Mouse (Mus musculus): ENCODE measurements at regions not wholly inside any gene's neighbourhood (a gene's known extent, or its start where the extent isn't known, plus 50 kb on each side); places are given as distances from the start of the nearest gene placed in this dataset.

DNA sequence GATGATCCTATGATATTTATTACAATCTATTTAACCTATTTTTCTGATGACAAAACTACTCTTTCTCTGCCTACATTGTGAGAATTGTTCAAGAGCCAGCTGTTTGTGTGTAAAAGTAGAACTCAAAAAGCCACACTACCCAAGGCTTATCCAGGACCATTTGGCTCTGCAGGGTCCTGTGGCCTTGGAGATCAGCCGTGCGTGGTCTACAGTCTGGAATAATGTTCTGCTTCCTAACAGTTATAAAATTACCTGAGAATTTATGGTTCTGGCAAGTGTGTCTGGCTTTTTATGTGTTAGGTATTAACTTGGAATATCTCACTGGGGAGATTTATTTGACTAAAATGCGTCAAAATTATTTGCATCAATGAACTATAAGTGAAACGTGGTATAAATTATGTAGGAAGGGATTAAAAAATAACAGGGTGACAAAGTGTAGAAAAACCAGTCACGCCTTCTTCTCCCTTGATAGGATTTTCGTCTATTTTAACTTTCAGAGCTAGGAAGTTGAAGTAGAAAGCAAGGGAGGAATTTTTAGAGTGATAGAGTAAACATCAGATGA is 1789.0 kb upstream of the Gm7489 start:
- ATAC-seq (replicated peaks; ENCODE audit: low FRiP score, poor library complexity, severe bottlenecking): no peak

DNA sequence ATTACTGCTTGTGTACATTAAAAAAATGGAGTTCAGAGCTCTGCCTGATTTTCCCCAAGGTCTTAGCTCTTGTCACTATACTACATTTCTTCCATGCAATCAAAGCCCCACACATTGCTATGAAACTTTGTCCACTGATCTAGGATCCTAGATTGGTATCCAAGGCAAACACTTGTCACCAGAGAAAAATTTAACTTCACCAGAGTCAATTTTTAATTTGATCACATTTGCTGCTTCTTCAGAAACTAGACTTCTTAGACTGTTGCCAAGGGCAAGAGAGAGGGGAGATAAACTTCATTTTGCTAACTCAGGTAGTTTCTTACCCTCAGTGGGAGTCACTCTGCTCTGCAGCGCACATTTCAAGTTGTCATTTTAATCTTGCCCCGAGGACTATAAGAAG is 1775.9 kb upstream of the Gm7489 start:
- no peak for ATAC-seq (replicated peaks; ENCODE audit: low FRiP score, poor library complexity, severe bottlenecking)

DNA sequence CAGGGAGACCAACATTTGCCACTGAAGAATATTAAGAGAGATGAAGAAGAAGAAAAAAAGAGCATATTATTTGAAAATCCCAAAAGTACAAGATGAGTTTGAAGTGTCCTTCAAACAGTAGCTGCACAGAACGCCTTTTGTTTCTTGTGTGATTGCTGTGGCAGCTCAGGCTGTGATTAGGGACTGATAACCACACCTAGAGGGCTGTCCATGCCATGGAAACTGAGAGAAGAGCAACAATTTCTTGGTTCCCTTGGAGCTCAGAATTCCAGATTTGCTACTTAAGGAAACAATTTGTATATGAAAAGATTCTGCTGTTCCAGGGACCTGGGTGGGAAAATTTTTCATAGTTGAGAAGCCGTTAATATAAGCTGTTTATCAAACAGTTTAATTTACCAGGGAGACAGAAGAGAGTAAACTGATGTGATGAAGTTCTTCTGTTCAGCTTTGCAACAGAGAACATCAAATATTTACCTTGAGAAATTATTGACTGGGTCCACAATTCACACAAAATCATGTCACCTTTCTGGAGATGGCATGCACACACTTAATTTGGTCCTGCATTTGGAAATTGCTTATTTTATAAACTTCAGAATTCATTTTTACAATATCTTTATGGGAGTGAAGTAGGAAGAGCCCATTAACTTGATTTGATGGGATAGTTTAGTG is 1770.2 kb upstream of the Gm7489 start:
- ATAC-seq (replicated peaks; ENCODE audit: low FRiP score, poor library complexity, severe bottlenecking): no peak

DNA sequence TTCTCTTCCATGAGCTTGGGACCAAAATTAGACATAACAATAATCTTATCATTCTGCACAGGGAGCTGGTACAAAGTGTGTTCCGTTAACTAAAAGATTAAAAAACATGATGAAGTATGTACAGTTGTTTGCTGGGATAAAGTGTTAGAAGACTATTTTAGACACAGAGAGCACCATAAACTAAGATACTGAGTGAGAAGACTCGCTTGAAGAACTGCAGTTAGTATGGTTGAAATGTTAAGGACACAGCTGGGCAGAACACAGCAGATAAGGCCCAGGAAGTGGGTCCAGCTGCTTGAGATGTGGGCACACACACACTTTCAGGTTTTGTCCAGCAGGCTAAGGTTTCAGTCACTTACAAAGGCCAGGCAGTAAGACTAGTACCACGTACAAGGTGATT is 1748.0 kb upstream of the Gm7489 start:
- ATAC-seq (replicated peaks; ENCODE audit: low FRiP score, poor library complexity, severe bottlenecking): no peak

DNA sequence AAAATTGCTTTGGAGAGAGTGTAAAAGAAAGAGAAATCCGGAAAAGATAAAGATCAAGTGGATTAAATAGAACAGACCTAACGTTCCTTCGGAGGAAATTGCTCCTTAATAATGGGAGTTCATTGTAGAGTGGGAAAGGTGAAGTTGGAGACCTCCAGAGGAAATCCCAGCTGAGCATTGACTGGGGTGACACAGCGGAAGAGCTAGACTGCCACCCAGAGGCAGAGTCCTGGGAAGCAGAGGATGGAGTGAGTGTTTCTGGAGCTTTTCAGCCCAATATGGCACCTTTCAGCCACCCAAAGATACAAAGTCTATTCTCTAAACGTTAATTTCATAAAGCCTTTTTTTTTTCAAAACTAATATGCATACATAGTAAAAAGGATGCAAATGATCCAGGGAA is 1731.3 kb upstream of the Gm7489 start:
- no peak for ATAC-seq (replicated peaks; ENCODE audit: low FRiP score, poor library complexity, severe bottlenecking)

DNA sequence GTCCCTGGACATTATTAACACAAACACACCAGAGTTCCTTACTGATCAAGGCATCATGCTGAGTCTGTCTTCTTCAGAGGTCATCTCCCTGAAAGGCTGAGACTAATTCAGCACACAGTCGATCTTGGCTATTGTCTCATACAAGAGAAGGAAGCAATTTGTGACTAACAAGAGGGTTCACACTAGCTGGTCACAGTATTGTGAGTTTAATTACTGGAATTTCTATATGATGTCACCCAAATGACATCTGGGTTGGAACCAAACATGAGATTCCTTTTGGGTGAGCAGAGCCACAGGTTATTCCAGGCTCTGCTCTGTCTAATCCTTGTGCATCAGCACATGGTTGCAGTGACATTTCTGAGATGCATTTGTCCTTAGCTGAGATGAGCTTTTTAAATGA is 1728.9 kb upstream of the Gm7489 start:
- ATAC-seq (replicated peaks; ENCODE audit: low FRiP score, poor library complexity, severe bottlenecking): no peak

DNA sequence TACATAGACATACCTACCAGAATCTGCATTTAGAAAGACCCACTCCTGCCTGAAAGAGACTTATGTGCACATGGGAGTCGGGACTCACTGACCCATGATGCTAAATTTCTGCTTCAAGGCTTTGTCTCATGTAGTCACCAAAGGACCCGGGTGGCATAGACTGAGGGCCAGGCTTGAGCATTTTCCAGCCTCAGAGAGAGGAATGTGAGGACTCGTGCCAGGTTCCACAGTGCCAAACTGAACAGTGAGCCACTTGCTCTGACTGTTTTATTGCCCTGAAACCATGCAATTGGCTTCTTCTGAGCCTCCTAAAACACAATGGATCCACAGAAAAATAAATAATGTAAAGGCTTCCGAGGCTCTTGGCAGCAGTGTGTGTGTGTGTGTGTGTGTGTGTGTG is 1727.9 kb upstream of the Gm7489 start:
- ATAC-seq (replicated peaks; ENCODE audit: low FRiP score, poor library complexity, severe bottlenecking): no peak

DNA sequence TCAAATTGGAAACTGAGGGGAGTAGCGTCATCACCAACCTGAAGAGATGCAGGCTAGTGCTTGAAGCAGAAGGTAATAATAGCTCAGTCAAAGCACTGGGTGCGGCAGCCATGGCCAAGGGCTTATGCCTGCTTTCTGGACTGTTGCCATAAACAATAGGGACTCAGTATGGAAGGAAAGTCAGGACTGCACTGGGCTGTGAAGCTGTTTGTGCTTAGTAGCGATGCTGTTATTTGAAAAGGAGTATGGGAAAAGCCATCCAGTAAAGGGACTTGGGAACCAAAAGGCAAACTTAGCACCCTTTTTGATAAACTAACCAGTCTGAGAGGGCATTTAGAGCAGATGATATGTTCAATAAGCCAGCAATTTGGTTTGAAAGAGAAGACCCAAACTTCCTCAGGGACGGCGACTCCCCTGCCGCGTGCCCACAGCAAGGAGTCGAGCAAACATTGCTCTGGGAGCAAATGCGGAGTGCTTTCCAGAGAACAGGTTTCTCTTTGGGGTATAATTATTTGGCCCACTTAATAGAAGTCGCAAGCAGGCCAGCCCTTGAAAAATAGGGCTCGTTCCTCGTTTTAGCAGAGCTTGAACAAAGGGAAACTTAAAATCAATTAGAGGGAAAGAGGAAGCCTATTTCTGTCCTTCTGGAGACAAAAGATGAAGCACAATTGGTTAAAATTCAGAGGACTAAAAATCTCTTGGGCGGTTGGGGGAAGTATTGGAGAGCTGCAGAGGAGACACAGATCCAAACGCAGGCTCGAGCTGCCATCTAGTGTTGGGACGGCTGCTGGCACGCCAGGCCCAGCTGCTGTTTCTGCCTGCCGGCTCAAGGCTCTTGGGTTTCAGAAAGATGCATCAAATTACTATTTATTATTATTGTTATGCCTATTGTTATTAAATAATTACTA is 1724.3 kb upstream of the Gm7489 start:
- ATAC-seq (replicated peaks; ENCODE audit: low FRiP score, poor library complexity, severe bottlenecking): peak; percentile 69

DNA sequence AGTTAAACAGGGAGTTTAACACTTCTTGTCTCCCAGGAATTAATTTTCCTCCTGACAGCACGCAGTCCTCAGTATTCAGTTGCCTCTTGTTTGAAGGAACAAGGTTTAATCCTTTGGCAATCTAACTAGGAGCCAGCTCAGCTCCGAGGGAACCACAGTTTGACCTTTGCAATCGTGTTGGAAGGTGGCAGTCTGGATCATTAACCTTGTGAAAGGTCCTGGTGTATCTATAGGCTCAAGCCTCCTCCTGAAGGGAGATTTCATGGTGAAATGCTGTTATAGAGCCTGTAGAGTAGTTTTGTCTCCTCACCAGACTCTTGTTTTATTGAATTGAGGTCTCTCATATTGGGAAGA is 1723.6 kb upstream of the Gm7489 start:
- ATAC-seq (replicated peaks; ENCODE audit: low FRiP score, poor library complexity, severe bottlenecking): no peak

DNA sequence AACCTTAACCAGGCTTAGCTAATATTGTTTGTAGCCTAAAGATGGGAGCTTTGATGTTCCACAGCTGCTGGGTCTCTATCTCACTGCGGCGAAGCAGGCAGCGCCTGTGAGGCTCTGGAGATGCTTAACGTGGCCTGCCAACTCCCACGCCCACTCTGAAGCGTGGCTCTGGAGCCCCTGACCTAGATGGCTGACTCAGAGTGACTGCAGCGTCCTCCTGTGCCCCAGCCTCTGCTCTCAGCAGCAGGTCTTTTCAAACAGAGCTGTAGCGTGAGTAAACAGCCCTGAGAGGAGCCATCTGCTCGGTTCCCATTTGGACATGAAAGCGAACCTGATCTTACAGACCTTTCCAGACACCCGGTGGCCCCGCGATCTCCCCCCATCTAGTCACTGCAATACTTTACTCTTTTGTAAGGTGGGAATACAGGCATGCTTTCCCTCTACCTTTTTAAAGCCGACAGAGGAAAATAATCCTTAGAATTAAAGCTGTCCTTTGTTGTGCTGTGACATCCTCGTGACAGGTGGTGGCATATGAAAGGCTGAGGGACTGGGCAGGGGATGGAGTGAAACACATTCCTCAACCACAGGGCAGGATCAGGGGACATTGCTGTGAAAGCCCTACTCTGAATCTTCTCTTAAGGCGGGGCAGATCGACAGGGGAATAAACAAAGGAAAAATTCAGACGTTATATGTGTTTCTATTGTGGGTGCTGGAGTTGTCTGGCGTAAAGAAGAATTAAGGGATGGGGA is 1723.0 kb upstream of the Gm7489 start:
- no peak for ATAC-seq (replicated peaks; ENCODE audit: low FRiP score, poor library complexity, severe bottlenecking)

DNA sequence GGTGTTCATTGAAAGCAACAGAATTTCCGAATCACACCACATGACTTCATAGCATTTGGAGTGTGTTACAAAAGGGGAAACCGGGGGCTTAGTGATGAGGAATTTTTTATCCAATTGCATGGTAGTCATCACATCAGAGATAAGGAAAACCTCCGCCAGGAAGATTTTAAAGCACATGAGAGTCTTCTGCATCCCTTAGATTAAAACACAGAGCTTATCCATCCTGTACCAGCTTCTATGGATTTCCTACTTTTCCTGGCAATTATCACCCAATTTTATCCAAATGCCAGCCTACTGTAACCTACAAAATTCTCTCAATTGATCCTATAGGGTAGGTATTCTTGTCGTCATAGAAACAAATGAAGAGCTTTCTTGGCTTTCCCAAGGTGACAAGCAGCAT is 1718.6 kb upstream of the Gm7489 start:
- peak; percentile 58 for ATAC-seq (replicated peaks; ENCODE audit: low FRiP score, poor library complexity, severe bottlenecking)

DNA sequence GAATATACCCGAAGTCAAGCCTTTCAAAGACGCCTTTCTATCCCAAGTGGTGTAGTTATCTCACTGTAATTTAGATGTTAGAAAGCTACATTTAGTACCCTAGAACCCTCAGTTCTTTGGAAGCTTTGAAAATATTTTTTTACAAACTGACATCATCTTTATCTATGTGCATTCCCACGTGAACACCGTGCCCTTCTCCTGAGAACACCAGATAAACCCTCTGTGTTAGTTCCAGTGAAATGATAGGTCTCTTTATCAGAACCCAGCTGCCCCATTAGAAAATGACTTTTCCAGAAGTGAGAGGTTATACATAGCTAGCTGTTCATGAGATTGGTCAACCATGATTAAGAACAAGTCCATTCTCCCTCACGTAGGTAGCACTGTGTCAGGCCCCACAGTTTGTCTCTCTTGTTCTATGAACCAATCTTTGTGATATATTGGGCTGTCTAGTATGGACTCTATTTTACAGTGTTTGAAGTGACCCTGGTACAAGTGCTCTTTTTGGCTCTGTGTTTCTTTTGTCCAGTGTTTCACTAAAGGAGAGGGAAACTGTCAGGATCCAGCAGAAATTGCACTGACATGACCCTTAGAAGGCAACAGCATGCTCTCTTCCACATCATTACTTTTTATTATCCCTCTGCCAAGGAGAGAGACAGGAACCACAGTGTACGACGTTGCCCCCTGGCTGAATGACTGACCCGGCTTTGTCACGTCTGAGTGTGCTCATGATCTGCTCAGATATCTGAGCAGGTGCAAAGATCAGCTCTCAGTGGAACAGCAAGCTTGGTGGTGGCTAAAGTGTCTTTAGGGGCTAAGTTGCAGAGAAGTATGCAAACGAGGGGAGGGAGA is 1717.9 kb upstream of the Gm7489 start:
- ATAC-seq (replicated peaks; ENCODE audit: low FRiP score, poor library complexity, severe bottlenecking): peak; percentile 90

DNA sequence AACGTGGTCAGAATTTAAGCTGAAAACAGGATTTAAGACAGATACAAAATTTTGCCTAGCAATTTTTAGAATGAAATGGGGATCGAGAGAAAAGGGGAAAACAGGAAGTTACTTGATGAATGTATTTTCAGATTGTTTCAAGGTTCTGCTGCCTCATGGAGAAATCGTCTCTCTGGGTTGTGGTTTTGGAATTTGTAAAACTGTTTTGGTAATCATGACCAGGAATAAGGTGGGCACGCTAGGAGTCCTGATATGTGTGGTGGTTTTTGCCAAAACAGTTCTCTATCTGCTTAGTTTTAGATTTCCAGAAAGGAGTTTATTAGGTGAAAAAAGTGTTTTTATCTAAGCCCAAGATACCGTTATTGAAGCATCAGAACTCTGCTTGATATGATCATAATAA is 1716.9 kb upstream of the Gm7489 start:
- ATAC-seq (replicated peaks; ENCODE audit: low FRiP score, poor library complexity, severe bottlenecking): no peak

DNA sequence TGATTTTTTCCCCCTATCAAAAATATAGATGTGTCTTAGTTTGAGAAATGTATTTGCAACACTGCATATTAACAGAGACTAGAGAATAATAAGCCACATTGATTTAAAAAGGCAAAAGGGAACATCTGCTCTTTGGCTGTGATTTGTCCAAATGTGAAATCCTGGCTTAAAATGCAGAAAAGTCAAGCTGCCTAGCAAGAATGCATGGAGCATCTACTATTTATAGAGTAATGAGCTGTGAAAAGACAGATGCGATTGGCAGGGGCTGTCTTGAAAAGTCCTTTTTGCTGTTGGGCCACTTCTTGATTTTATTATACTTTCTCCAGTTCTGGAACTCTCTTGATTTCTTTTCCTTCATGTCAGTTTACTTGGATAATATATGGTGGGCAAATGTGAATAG is 1707.8 kb upstream of the Gm7489 start:
- ATAC-seq (replicated peaks; ENCODE audit: low FRiP score, poor library complexity, severe bottlenecking): no peak

DNA sequence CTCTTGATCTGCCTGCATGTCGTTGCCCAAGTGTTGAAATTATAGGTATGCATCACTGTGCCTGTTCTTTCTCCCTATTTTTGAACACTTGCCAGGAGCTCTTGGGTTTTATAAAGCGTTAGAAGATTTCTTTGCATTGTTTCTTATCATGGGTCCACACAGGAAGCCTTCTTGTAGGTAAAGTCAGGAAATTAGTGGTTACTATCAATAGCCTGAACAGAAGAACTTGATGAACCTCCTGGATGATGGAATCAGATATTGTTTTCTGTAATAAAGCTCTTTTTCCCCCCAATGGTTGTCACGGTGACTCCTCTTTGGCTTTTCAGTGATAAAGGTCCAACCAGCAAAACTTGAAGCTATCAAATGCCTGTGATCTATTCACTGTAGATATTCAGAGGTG is 1706.0 kb upstream of the Gm7489 start:
- no peak for ATAC-seq (replicated peaks; ENCODE audit: low FRiP score, poor library complexity, severe bottlenecking)

DNA sequence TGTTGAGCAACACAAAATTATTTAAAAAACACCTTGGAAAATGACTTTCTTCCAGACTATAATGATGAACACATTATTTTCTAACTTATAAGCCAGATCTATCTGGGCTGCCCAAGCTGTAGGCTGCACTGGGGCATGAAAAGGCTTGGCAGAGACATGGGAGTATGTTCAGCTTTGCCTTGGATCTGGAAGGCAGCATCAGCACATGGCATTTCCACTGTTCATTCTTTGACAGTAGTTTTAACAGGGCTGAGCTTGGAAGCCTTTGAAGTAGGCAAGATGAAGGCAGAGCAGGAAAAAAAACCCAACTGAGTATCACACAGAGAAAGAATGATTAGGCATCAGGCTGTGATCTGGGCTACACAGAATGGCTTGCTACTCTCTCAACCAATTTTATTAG is 1705.3 kb upstream of the Gm7489 start:
- ATAC-seq (replicated peaks; ENCODE audit: low FRiP score, poor library complexity, severe bottlenecking): no peak

DNA sequence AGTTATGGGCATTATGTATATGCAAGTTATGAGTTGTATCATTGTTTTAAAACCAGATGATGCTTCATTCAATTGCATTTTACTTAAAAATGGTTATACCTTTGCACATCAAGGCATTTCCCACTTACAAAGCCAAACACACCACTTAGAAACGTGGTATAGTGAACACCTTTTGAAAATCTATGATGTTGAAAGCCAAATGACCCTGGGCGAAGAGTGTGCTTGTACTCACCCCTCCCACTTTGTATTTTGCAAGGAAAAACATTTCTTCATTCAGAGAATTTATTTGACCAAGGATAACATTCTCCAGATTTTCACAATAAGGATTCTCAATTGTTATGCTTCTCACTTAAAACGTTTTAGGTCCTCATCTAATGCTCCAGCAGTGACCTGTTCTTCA is 1693.5 kb upstream of the Gm7489 start:
- no peak for ATAC-seq (replicated peaks; ENCODE audit: low FRiP score, poor library complexity, severe bottlenecking)

DNA sequence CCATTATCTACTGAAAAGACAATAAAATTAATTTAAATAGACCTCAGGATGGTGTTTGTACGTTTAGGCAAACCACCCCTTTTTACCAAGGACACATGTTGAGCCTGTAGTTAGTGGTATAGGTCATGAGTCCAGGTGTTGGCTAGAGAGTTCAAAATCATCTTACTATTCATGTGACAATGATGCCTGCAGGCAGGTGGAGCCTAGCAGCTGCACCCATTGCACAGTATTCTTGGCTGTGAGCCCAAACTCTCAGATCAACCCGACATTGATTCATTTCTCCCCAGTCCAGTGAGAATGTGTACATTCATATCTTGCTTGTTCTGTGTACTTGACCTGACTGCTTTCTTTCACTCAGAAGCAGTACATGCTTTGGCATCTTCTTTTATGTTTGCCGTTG is 1677.4 kb upstream of the Gm7489 start:
- no peak for ATAC-seq (replicated peaks; ENCODE audit: low FRiP score, poor library complexity, severe bottlenecking)

DNA sequence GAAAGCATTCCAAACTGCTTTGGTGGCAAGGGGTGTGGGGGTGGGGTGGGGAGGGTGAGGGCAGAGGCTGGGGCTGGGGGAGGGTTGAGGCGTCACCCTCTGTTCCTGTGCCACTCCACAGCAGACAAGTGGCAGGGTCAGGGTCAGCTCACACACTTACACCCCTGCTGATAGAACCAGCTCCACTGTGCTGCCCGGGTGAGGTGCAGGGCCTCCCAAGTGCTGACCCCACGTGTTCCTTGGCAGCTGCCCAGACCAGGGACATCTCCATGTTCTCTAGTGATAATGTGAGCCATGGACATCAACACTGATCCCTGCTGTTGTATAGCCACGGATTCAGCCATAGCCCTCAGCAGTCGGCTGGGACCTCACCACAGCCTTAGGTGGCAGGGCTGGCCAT is 1652.3 kb upstream of the Gm7489 start:
- no peak for ATAC-seq (replicated peaks; ENCODE audit: low FRiP score, poor library complexity, severe bottlenecking)

DNA sequence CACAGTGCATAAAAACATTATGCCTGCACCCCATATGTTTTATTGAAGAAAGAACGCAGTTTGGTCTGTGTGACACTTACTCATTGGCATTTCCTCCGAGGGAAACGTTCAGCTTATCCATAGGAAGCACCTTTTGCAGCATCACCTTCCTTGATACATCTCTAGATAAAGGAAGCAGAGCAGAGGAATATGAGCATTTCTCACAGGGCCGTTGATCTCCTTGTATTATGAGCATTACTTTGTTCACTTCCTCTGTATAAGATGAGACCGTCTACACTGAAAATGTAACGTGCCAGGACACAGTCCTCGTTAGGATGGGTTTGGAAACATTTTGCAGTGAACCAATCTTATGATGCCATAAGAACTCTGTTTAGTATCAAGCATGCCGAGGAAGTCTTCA is 1648.5 kb upstream of the Gm7489 start:
- ATAC-seq (replicated peaks; ENCODE audit: low FRiP score, poor library complexity, severe bottlenecking): no peak
